Mouse (Mus musculus): Measurements from ENCODE around the gene Clca1. TPM values are rescaled to one million over a fixed set of nuclear protein-coding genes. Genes with fewer than 3 reads are reported as not detected.

Clca1 gene
- polyA plus RNA-seq, 1 experiment from 2014 or later, result not detected

- 74% methylated on average over 9 of the region's 9 CpGs for whole genome bisulfite sequencing
- Histone ChIP-seq H3K4me3 (ENCODE audit: low read length) (no peak overlapping the region), H3K9ac (ENCODE audit: low read depth, low read length) (no peak overlapping the region), H3K9me3 (ENCODE audit: control insufficient read depth, low read length) (no peaks in the 10 kb centered on the region), H3K4me1 (ENCODE audit: control insufficient read depth, insufficient read depth, low read depth, low read length) (no peaks in the 10 kb centered on the region), H3K27ac (ENCODE audit: low read depth, low read length) (no peak overlapping the region), H3K4me2 (ENCODE audit: low read length) (no peak overlapping the region), H3K36me3 (ENCODE audit: control insufficient read depth, insufficient read depth, low read length) (no peaks in the 10 kb centered on the region), H3K27me3 (replicated peaks; ENCODE audit: control insufficient read depth, insufficient read depth, low read length) (no peaks in the 10 kb centered on the region)
- ATAC-seq, result no peak
These were observed 60.9 kb downstream of the Clca1 start for GRCm38 (mm10) chr3:144971553-144972270.

GRCm38 (mm10) chr3:144969755-144970154 is 62.8 kb downstream of the Clca1 start:
- no peak overlapping the region for H3K27ac ChIP-seq (ENCODE audit: low read depth, low read length)
- no peaks in the 10 kb centered on the region for H3K36me3 ChIP-seq (ENCODE audit: control insufficient read depth, insufficient read depth, low read length)
- no peak overlapping the region for H3K4me3 ChIP-seq (ENCODE audit: low read length)
- no peak for ATAC-seq
- no peaks in the 10 kb centered on the region for H3K27me3 ChIP-seq (replicated peaks; ENCODE audit: control insufficient read depth, insufficient read depth, low read length)
- H3K4me1 ChIP-seq (ENCODE audit: control insufficient read depth, insufficient read depth, low read depth, low read length), result no peaks in the 10 kb centered on the region
- no peaks in the 10 kb centered on the region for H3K9me3 ChIP-seq (ENCODE audit: control insufficient read depth, low read length)
- 72% methylated on average over 1 of the region's 1 CpGs for WGBS
- H3K4me2 ChIP-seq (ENCODE audit: low read length), result no peak overlapping the region
- H3K9ac ChIP-seq (ENCODE audit: low read depth, low read length), result no peak overlapping the region

- H3K27me3 ChIP-seq (replicated peaks; ENCODE audit: control insufficient read depth, insufficient read depth, low read length), result no peaks in the 10 kb centered on the region
- no peaks in the 10 kb centered on the region for H3K36me3 ChIP-seq (ENCODE audit: control insufficient read depth, insufficient read depth, low read length)
- WGBS, result 68% methylated on average over 4 of the region's 4 CpGs
- H3K4me1 ChIP-seq (ENCODE audit: control insufficient read depth, insufficient read depth, low read depth, low read length), result no peaks in the 10 kb centered on the region
- H3K9ac ChIP-seq (ENCODE audit: low read depth, low read length), result no peak overlapping the region
- no peak overlapping the region for H3K27ac ChIP-seq (ENCODE audit: low read depth, low read length)
- no peak for ATAC-seq
- H3K4me2 ChIP-seq (ENCODE audit: low read length), result no peak overlapping the region
- H3K9me3 ChIP-seq (ENCODE audit: control insufficient read depth, low read length), result no peaks in the 10 kb centered on the region
- no peak overlapping the region for H3K4me3 ChIP-seq (ENCODE audit: low read length)
These were observed 66.5 kb downstream of the Clca1 start for GRCm38 (mm10) chr3:144966074-144966473.

Other genes starting within 250 kb of the Clca1 start
- 0.04 TPM in 1 of 2 replicates, not detected in the other for gene Clca3a2, start 213.3 kb downstream of the Clca1 start, polyA plus RNA-seq (2015; fragmentation: Nextera tagmentation; extraction: Ambion mirVana)
- gene Clca3b, start 183.4 kb downstream of the Clca1 start, polyA plus RNA-seq (2015; fragmentation: Nextera tagmentation; extraction: Ambion mirVana), result not detected in 2 replicates
- not detected in 2 replicates for gene Clca4b, start 100.2 kb downstream of the Clca1 start, polyA plus RNA-seq (2015; fragmentation: Nextera tagmentation; extraction: Ambion mirVana)
- gene Clca4a, start 57.7 kb downstream of the Clca1 start, polyA plus RNA-seq (2015; fragmentation: Nextera tagmentation; extraction: Ambion mirVana), result not detected in 2 replicates
- gene Clca2, start 66.7 kb upstream of the Clca1 start, polyA plus RNA-seq (2015; fragmentation: Nextera tagmentation; extraction: Ambion mirVana), result not detected in 2 replicates
- 10.5 TPM in 2 replicates for gene Odf2l, start 85.8 kb upstream of the Clca1 start, polyA plus RNA-seq (2015; fragmentation: Nextera tagmentation; extraction: Ambion mirVana)